Mouse (Mus musculus): Measurements from ENCODE around the gene Rin2.

DNA sequence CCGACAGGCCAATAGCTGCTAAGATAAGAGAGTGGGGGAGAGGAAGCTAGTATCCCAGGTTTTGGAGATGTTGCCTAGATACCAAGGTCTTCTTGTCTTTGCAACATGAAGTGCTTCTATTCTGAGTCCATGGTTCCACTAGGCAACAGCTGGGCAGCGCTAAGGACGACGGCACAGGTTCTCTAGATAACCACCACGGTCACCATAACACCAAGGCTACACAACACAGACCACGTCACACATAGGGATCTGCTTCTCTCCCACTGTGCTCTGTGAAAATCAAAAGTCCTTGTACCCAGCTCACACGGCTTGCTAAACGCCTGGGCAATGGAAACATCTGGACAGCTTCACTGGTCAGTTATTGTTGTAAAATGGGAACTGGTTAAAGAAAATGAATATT, 262.0 kb downstream of the Rin2 start:
- TF ChIP-seq CTCF (IDR thresholded peaks at IDR 0.05; ENCODE audit: low read depth, low read length) (no peak), GATA1 (IDR thresholded peaks at IDR 0.05; ENCODE audit: borderline replicate concordance, low read length) (no peak), TAL1 (conservative IDR thresholded peaks at IDR 0.05; ENCODE audit: low read depth, low read length) (no peak)

Data from G1E (cell line).